Mouse (Mus musculus) liver, embryonic 14.5 days (tissue): ENCODE data around the gene Akap13.

Experiments
- CTCF ChIP-seq: IDR thresholded peaks from 2 replicates; pipeline ENCODE4 v1.5.1; 2016; ENCODE audit warnings: antibody characterized with exemption, low read depth, control low read depth
- EP300 ChIP-seq: IDR thresholded peaks from 2 replicates; pipeline ENCODE4 v1.6.1; 2016; ENCODE audit warnings: antibody characterized with exemption, low read depth

DNA sequence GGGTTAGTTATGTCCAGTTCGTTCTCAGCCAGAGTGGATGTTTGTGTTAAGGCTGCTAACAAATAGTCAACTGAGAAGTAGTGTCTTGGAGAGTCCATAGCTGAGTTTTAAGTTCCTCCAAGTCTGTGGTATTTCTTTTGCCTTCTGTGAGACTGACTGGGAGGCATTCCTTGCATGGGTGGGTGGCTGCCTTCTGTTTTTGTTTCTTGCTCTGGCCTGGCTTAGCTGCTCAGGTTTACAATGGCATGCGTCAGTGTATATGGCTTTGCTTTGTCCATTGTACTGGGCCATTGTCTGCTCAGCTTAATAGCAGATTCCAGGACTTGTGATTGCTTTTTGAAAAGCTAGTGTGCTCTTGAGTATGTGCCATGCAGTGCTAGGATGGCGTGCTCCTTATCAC lies 65.9 kb downstream of the Akap13 start:
- TF ChIP-seq CTCF = no peak
- TF ChIP-seq EP300 = no peak
